Mouse (Mus musculus): Measurements from ENCODE around the gene Mrpl30.

Mrpl30 gene

DNA sequence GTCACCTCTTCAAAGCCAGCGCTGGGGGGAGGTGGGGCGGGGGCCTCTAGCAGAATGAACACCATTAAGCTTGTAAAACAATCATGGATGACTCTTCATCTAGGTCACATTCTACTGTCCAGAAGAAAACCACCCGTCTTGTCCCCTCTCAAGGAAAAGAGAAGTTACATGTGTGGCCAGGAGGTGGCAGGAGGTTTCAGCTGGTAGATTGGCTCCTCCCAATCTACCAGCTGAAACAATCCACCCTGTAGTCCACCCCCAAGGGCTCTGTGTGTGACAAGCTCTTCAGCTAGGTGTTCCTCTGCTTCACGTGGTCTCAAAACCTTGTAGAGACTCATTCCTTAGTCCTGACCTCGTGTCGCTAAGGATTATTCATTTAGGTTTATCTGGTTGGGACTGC, 12.9 kb downstream of the Mrpl30 start:
- no peak for DNase-seq

DNA sequence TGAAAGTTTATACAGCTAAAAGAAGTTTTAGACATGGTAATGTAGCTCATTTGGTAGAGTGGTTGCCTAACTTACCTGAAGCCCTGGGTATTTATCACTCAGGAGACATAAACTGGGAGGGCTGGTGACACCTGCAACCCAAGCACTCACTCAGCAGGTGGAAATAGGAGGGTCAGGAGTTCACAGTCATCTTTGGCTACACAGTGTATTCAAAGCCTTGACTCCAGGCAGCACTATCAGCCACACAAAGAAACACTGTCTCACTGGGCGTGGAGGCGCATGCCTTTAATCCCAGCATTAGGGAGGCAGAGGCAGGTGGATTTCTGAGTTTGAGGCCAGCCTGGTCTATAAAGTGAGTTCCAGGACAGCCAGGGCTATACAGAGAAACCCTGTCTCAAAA, 22.5 kb downstream of the Mrpl30 start:
- no peak for DNase-seq

DNA sequence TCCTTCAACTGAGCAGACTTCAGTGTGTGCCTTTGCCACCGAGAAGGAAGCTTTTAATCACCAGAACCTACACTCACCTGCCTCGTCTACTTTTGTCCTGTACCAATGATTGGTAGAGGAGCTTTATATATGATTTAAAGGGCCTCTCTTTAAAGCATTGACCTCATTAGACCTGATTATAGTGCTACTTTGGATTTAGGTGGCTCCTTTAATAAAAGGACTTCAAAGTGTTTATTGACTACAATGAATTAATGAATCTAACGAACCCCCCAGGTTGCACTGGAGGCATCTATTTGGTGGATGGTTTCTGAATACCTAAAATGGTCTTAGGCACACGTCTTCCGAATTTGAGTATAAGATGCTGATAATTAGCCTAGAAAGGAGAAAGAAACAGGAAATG, 26.1 kb downstream of the Mrpl30 start, which contains the start of gene Lyg2:
TSS of gene Lyg2 (minus strand) at position 101 of the 400 bp plus-strand sequence.
- DNase-seq: no peak

DNA sequence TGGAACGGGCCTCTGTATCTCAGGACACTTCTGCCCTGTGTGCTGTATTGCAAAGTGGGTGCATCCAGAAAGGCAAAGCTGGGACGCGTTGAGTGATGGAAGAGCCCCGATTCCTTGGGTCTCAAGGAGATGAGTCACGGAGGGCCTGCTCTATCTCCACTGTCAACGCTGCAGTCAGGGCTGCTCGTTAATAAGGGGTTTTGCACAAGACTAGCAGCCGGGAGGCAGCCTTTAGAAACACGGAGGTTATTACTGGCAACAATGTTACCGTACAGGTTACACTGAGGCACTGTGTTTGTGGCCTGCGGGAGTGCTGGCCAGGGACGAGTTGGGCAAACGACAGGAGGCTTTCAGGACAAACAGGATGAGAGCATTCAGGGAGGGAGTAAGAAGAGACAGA, 27.4 kb downstream of the Mrpl30 start:
- peak; percentile 74 for DNase-seq

DNA sequence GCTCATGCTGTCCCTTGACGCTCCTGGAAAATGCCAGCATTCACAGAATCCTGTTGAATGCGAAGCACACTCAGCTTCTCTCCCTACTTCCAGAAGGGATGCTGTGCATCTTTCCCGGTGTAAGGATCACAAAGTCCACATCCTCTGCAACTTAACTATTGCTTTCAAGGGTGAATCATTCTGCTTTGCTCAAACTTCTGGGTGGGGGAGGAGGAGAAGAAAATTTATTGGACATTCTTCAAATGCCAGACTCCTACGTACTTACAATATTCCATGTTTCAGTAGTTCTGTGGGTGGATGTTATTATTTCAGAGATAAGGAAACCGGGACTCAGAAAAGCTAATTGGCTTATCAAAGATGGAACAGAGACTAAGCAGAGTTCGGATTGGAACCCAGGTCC, 27.8 kb downstream of the Mrpl30 start:
- no peak for DNase-seq

DNA sequence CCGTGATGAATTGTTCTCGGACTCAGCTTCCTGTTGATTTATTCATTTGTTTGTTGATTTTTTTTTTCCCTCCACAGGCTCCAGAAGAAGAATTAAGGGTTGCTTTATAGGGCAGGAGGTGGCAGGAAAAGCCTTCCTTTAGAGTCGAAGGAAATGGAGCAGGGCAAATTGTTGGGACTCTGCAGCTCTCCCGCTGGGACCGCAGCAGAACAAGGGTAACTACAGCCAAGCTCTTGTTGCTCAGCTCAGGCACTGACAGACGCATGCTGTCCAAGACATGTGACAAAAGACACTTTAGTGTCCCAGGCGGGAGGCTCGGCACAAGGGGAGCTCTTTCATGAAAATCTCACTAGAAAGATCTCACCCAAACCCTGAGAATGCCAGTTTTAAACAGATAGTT, 32.3 kb downstream of the Mrpl30 start:
- peak; percentile 64 for DNase-seq

DNA sequence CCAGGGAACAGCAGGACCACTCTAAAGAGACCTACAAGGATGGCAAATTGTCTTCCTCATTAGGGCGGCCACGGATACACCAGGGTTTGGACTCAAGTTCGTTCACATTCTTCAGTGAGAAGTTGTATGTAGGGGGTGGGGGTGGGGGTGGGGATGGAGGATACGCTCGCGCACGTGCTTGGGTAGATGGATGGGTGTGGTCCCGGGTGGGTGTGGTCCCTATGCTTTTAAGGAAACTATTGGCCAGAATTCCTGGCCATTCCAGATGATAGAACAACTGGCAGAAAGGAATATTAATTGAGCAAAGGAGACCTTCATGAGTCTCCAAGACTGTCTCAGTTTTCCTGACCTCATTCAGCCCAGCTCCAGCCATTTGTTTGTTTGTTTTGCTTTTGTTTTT, 35.7 kb downstream of the Mrpl30 start:
- peak; percentile 76 for DNase-seq

DNA sequence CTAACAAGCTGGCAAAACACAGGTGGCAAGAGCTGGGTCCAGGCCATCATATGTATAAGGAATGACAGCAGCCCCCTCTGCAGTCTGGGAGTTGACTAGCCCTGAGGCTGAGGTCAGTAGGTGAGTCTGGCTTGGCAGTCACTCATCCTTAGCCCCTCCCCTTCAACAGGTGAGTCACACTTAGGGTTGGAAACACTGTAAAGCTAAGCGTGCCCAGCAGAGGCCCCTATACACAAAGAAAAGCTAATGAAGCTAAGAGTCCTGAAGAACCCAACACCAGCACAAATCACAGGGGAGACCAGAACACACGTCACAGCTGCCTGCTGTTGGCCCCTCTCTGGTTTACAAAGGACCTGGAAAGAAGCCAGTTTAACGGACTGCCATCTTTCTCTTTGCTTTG, 41.5 kb downstream of the Mrpl30 start:
- peak; percentile 75 for DNase-seq
